Mouse (Mus musculus) kidney, postnatal 4 days (tissue): ENCODE measurements at regions not wholly inside any gene's neighbourhood (a gene's known extent, or its start where the extent isn't known, plus 50 kb on each side); places are given as distances from the start of the nearest gene placed in this dataset.
A peak's percentile ranks its signal among the peaks of the same experiment; 100 is the strongest.

Experiments
- DNase-seq, 2 experiments: peaks; one replicate each; pipeline ENCODE4 v3.0.0; 2021; ENCODE audit warnings: mixed read lengths in 2 of 2

GRCm38 (mm10) chr3:70216096-70216495 lies 208.7 kb downstream of the Otol1 start:
- DNase-seq: no peak

GRCm38 (mm10) chr3:70218757-70219360 lies 211.4 kb downstream of the Otol1 start:
- DNase-seq: no peak

DNA sequence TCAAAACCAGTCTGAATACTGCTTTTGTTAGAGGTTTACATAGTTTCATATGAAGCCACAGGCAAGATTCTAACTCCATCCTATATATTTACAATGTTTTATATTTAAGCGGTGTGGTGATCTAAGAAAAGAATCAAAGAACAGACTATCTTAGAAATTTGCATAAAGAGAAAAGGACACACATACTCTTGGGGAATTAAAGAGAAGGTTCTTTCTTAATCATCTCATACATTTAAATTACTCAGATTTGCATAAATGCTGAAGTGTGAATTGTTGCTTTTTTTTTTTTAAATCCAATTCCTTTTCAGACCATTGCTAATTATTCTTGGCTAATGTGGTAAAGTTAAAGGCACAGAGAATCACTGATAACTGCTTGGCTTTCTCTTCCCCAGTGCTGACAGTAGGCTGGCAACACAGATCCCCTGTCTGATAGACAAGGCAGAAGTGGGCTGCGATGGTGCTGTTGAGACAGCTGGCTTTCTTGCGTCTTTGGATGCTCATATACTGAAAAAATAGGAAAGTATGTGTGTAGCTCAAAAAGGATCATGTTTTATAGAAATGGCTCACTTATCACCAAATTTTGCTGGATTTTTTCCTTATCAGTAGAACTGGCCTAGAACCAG lies 216.1 kb downstream of the Otol1 start:
- DNase-seq: no peak

GRCm38 (mm10) chr3:70224846-70225245 lies 217.4 kb downstream of the Otol1 start:
- DNase-seq: no peak

- no peak for DNase-seq
These were observed 219.8 kb downstream of the Otol1 start for GRCm38 (mm10) chr3:70227165-70227564.

- no peak for DNase-seq
These were observed 241.2 kb downstream of the Otol1 start for GRCm38 (mm10) chr3:70248655-70249054.

DNA sequence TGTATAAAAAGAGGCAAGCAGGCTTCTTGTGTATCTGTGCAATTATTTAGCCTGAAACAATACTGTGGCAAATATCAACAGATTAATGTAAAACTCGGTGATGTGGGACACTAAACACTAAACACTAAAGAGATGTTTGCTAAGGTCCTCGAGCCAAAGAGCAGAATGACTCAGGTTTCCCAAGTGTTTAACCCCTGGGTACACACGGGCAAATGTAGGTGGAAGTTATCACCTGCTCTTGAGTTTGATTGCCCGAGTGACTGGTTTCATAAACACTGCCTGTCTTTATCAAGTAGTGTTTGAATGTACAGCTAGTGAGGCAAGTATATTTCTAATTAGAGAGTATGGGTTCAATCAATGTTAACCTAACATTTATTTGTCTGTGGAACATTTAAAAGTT lies 242.5 kb downstream of the Otol1 start:
- no peak for DNase-seq

- DNase-seq: no peak
These were observed 243.3 kb downstream of the Otol1 start for GRCm38 (mm10) chr3:70250733-70251132.

- no peak for DNase-seq
These were observed 255.9 kb downstream of the Otol1 start for GRCm38 (mm10) chr3:70263318-70263717.

- no peak for DNase-seq
These were observed 281.4 kb downstream of the Otol1 start for GRCm38 (mm10) chr3:70288590-70289388.

- no peak for DNase-seq
These were observed 300.1 kb downstream of the Otol1 start for GRCm38 (mm10) chr3:70307556-70307955.

GRCm38 (mm10) chr3:70308061-70308461 lies 300.6 kb downstream of the Otol1 start:
- no peak for DNase-seq

DNA sequence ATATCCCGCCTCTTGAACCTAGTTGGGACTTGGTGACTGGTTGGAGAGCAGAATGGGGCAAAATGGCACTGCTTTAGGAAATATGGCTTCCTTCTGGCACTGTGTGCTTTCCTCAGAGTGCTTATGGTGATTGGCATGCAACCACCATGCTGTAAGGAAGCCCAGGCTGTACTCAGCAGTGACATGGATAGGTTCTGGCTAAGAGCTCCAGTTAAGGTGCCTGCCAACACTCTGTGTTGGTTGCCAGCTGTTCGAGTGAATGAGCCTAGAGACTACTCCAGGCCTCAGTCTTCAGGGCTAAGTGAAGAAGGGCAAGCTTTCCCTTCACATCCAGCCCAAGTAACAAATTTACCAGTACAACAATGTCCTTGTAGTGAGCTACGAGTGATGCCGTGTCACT lies 301.9 kb downstream of the Otol1 start:
- no peak for DNase-seq

GRCm38 (mm10) chr3:70311055-70311454 lies 303.6 kb downstream of the Otol1 start:
- DNase-seq: no peak

DNA sequence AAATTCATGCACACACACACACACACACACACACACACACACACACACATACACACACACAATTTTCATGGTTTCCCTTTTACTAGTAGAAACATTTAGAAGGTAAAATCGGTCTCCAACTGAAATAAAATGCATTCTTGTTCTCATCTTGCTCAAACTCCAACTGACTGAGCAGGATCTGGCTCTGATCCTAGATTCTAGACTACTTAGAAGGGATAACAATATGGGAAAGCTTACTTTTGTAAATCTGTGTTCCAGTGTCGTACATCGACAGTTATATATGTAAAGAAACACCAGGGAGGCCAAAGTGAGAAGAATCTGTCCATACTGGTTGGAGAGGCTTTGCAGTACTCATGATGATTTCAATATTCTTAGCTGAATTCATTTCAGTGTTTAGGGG lies 304.6 kb downstream of the Otol1 start:
- DNase-seq: no peak

DNA sequence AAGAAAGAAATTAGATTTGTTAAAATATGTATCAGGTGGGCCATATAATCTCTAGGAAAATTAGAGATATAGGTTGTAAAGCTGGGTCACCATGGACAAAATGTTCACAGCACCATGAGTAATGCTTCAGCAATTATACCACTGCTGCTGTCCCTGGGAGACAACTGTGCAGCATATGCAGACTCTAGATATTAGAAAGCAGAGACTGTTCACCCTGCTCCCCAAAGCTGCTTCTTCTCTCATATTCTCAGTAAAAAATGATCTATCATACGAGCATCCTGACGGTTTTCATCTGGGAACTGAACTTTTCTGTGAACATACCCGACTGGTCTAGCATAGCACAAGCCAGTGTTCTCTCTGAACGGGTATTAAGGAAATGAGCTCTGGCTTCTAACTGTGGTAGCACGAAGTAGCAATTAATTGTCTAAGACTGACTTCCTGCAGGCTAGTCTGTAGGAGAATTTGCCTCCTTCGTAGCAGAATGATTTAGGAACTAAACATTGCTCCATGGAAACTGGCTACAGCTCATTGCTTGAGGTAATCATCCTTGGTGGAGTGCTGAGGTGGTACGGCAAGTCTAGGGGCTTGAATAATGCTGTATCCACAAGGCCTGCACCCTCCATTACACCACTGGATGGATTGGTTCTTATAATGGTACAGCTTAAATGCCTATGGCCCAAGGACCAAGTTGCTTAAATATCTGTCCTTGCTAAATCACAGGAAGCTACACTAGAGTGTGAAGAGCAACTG lies 305.9 kb downstream of the Otol1 start:
- peak in 1 of 2 experiments; percentile 1 for DNase-seq

- no peak for DNase-seq
These were observed 306.8 kb downstream of the Otol1 start for GRCm38 (mm10) chr3:70314239-70314638.

DNA sequence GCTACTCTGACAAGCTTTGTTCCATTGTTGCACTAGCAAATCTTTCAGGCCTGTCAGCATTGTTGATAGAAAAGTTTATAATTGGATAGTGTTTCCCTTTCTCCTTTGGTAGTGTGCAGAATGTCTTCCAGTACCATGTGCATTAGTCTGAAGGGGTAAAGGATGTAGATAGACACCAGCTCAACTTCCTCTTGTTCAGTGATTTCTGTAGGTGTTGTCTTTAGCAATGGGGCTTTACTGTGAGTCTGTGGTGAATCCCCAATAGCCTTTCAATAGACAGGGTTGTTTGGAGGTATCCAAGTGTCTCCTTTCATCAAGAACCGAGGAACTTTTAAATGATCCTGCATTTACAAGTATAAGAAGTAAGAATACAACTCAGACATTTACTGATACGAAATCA lies 311.0 kb downstream of the Otol1 start:
- DNase-seq: no peak

- DNase-seq: no peak
These were observed 311.7 kb downstream of the Otol1 start for GRCm38 (mm10) chr3:70319139-70319538.

GRCm38 (mm10) chr3:70321161-70321657 lies 313.8 kb downstream of the Otol1 start:
- no peak for DNase-seq

DNA sequence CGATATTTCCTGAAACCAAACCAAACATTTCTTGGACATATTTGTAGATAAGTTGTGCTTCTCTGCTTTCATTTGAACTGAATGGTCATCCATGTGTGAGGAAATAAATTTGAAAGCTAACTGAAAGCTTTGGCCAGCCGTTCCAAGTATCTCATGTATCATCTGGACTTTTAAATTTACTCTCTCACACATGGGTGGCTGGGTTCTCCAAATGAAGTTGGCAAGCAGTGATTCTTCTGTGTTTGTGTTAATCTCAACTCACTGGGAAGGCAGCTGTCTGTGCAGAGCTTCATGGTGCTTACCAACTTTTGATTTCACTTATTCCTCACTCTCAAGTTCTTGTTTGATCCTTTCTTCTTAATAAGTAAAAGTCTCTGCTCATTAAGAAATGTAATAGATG lies 317.3 kb downstream of the Otol1 start:
- DNase-seq: no peak
